Mouse (Mus musculus): Measurements from ENCODE around the gene Gm13691.
"Not testable (repeated sequence)": the region's sequence is repeated elsewhere in the genome, so short reads cannot be mapped to it uniquely, and the experiment has no call there.

The Gm13691 gene

GRCm38 (mm10) chr2:84035997-84036396 lies 45.6 kb downstream of the Gm13691 start:
- no peak for DNase-seq (ENCODE audit: low spot score)

DNA sequence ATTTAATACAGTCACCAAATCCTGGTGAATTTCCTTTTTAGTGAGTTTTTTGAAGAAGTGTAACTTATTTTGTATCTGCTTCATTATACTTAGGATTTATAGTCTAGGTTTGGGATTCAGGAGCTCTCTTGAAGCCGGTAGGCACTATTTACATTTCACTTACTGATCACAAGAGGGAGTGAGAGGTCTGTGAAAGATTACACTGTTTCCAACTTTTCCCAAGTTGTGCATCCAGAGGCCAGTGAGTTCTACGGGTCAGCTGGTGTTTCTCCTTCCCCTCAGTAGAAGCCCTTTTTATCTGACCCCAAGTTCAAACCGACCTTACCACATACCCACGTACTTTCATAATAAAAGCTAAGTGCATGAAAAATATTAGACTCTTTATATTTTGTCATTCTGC lies 47.0 kb downstream of the Gm13691 start:
- DNase-seq (ENCODE audit: low spot score) = peak; percentile 62

- not testable (repeated sequence) for DNase-seq (ENCODE audit: low spot score)
These were observed 47.6 kb downstream of the Gm13691 start for GRCm38 (mm10) chr2:84037943-84038342.

DNA sequence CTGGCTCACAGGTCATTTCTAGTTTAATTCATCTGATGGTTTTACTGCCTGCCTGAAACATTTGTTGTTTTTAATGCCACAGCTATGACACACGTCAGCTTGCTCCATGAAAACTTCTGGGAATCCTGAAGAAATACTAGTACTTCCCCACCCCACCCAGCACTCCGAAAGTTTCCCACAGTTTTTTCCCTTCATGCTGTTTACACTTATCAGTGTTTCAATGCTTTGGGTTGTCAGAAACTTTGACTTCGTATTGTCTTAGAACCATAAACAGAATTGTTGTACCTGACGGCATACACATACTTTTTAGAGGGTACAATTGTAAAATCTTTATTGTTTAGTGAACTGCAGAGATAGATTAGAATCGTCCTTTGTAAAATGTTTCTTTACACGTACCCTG lies 48.9 kb downstream of the Gm13691 start:
- no peak for DNase-seq (ENCODE audit: low spot score)
